Mouse (Mus musculus): ENCODE results near the gene Nabp1. TPM values are rescaled to one million over a fixed set of nuclear protein-coding genes. Genes with fewer than 3 reads are reported as not detected.

The Nabp1 gene
- polyA plus RNA-seq, 1 experiment from 2014 or later = 16.0 TPM

DNA sequence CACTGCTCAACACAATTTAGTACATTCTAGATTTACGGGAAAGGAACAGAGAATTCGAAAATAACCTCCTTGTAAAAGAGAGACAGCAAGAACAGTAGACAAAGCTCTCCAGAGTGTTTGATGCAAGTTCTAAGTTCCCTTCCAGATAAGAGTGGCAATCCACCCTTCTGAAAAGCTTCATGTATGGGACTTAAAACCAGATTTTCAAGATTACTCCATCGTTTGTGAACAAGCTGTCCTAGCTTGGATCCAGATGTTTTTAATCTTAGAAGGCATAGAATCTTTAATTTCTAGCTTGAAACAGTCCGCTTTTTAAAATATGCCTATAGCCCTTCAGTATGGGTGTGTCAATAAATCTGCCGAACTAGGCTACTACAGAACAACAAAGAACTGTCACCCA is 11.0 kb downstream of the Nabp1 start:
- no peak overlapping the region for H3K4me2 ChIP-seq (ENCODE audit: low read depth, low read length)
- no peak overlapping the region for H3K27ac ChIP-seq (ENCODE audit: low read length)
- WGBS = 83% methylated on average over 5 of the region's 5 CpGs
- H3K9ac ChIP-seq (ENCODE audit: low read depth, low read length) = no peak overlapping the region
- ATAC-seq = no peak
- H3K4me1 ChIP-seq (ENCODE audit: control insufficient read depth, insufficient read depth, low read length) = no peaks in the 10 kb centered on the region
- no peaks in the 10 kb centered on the region for H3K36me3 ChIP-seq (ENCODE audit: control insufficient read depth, insufficient read depth, low read length)
- no peaks in the 10 kb centered on the region for H3K27me3 ChIP-seq (replicated peaks; ENCODE audit: control insufficient read depth, insufficient read depth, low read length)
- H3K9me3 ChIP-seq (ENCODE audit: control insufficient read depth, low read length) = no peaks in the 10 kb centered on the region
- no peak overlapping the region for H3K4me3 ChIP-seq (ENCODE audit: low read length)

GRCm38 (mm10) chr1:51466385-51466784 is 11.8 kb downstream of the Nabp1 start:
- no peak for ATAC-seq
- H3K9me3 ChIP-seq (ENCODE audit: control insufficient read depth, low read length) = no peaks in the 10 kb centered on the region
- WGBS = 33% methylated on average over 1 of the region's 1 CpGs
- no peak overlapping the region for H3K9ac ChIP-seq (ENCODE audit: low read depth, low read length)
- H3K4me2 ChIP-seq (ENCODE audit: low read depth, low read length) = no peak overlapping the region
- H3K36me3 ChIP-seq (ENCODE audit: control insufficient read depth, insufficient read depth, low read length) = no peaks in the 10 kb centered on the region
- no peaks in the 10 kb centered on the region for H3K27me3 ChIP-seq (replicated peaks; ENCODE audit: control insufficient read depth, insufficient read depth, low read length)
- no peak overlapping the region for H3K4me3 ChIP-seq (ENCODE audit: low read length)
- no peak overlapping the region for H3K27ac ChIP-seq (ENCODE audit: low read length)
- no peaks in the 10 kb centered on the region for H3K4me1 ChIP-seq (ENCODE audit: control insufficient read depth, insufficient read depth, low read length)

DNA sequence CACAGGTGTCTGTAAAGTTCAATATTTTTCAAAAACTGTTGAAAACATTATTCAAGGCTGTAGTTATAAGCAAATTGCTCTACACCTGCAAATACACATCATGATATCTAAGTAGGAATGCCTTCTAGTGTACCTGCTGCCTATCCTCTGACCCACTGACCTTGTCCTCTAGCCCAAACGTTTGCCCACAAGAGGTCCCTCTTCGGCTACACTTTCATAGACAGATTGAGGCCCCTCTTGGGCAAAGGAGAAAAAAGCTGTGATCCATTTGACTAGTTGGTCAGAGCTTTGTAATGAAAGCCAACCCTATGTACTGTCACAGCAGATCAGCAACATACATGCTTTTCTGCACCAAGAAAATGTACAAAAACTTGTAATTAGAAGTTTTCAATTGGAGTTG is 12.9 kb downstream of the Nabp1 start:
- H3K4me1 ChIP-seq (ENCODE audit: control insufficient read depth, insufficient read depth, low read length) = no peaks in the 10 kb centered on the region
- no peaks in the 10 kb centered on the region for H3K27me3 ChIP-seq (replicated peaks; ENCODE audit: control insufficient read depth, insufficient read depth, low read length)
- H3K36me3 ChIP-seq (ENCODE audit: control insufficient read depth, insufficient read depth, low read length) = no peaks in the 10 kb centered on the region
- no peak for ATAC-seq
- H3K4me3 ChIP-seq (ENCODE audit: low read length) = no peak overlapping the region
- no peak overlapping the region for H3K27ac ChIP-seq (ENCODE audit: low read length)
- WGBS = 40% methylated on average over 2 of the region's 2 CpGs
- H3K9ac ChIP-seq (ENCODE audit: low read depth, low read length) = no peak overlapping the region
- no peaks in the 10 kb centered on the region for H3K9me3 ChIP-seq (ENCODE audit: control insufficient read depth, low read length)
- H3K4me2 ChIP-seq (ENCODE audit: low read depth, low read length) = no peak overlapping the region

DNA sequence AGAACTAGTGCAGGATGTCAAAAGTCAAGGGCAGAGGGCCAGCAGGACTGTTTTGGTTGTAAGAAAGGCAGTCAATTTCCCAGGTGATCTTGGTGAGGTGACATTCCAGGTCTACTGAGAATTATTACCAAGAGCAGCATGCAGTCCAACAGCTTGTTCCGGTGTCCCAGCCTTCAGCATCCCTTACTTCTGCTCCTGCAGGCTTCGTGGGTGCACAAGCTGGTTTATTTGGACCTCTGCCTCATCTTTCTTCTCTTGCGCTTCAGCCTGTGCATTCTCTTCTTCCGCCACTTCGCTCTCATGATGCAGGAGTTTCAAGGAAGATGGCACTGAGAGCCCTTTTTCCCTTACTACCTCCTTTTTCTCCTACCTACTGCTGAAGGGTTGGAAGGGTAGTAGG is 15.2 kb downstream of the Nabp1 start:
- Histone ChIP-seq H3K4me1 (ENCODE audit: control insufficient read depth, insufficient read depth, low read length) (no peaks in the 10 kb centered on the region), H3K27me3 (replicated peaks; ENCODE audit: control insufficient read depth, insufficient read depth, low read length) (no peaks in the 10 kb centered on the region), H3K4me2 (ENCODE audit: low read depth, low read length) (no peak overlapping the region), H3K9me3 (ENCODE audit: control insufficient read depth, low read length) (no peaks in the 10 kb centered on the region), H3K4me3 (ENCODE audit: low read length) (no peak overlapping the region), H3K27ac (ENCODE audit: low read length) (no peak overlapping the region), H3K36me3 (ENCODE audit: control insufficient read depth, insufficient read depth, low read length) (no peaks in the 10 kb centered on the region), H3K9ac (ENCODE audit: low read depth, low read length) (no peak overlapping the region)
- ATAC-seq = no peak
- 71% methylated on average over 5 of the region's 5 CpGs for WGBS

DNA sequence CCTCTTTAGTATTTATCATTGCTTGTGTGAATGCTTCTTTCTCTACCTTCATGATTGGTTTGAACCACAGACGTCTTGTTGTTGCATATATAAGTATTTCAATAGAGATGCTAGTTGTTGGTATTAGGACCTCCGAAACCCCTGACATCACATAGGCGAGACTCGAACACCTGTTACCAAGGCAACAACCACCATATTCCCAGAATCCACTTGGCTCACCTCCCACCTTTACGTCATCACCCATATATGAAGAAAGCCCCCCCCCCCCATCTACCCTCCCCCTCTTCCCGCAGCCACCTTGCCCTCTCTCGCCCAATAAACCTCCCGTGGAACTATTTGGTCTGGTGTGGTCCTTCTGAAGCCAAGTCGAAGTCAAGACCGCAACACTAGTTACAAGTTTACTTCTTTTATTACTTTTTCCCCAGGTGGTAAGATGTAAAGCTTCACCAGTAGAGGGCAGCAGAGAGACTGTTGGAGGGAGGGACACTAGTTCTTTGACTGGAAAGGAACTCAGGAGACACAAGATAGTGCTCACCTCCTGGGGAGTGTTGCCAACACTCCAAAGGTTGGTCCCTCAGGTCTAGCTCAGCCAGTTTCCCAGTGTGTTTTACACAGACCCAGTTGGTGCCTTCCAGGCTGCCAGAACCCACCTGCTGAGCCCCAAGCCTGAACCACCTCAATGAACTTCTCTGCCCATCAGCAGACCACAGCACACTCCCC is 19.3 kb downstream of the Nabp1 start:
- Histone ChIP-seq H3K27ac (ENCODE audit: low read length) (no peak overlapping the region), H3K9me3 (ENCODE audit: control insufficient read depth, low read length) (no peaks in the 10 kb centered on the region), H3K9ac (ENCODE audit: low read depth, low read length) (no peak overlapping the region), H3K4me2 (ENCODE audit: low read depth, low read length) (no peak overlapping the region), H3K4me3 (ENCODE audit: low read length) (no peak overlapping the region), H3K36me3 (ENCODE audit: control insufficient read depth, insufficient read depth, low read length) (no peaks in the 10 kb centered on the region), H3K27me3 (replicated peaks; ENCODE audit: control insufficient read depth, insufficient read depth, low read length) (no peaks in the 10 kb centered on the region), H3K4me1 (ENCODE audit: control insufficient read depth, insufficient read depth, low read length) (no peaks in the 10 kb centered on the region)
- 63% methylated on average over 10 of the region's 10 CpGs for WGBS
- ATAC-seq = peak; percentile 62

GRCm38 (mm10) chr1:51458089-51458488 is 20.1 kb downstream of the Nabp1 start:
- no peak for ATAC-seq
- H3K4me3 ChIP-seq (ENCODE audit: low read length) = no peak overlapping the region
- H3K4me1 ChIP-seq (ENCODE audit: control insufficient read depth, insufficient read depth, low read length) = no peaks in the 10 kb centered on the region
- H3K4me2 ChIP-seq (ENCODE audit: low read depth, low read length) = no peak overlapping the region
- no peaks in the 10 kb centered on the region for H3K27me3 ChIP-seq (replicated peaks; ENCODE audit: control insufficient read depth, insufficient read depth, low read length)
- 62% methylated on average over 6 of the region's 6 CpGs for WGBS
- H3K36me3 ChIP-seq (ENCODE audit: control insufficient read depth, insufficient read depth, low read length) = no peaks in the 10 kb centered on the region
- H3K27ac ChIP-seq (ENCODE audit: low read length) = no peak overlapping the region
- H3K9ac ChIP-seq (ENCODE audit: low read depth, low read length) = no peak overlapping the region
- H3K9me3 ChIP-seq (ENCODE audit: control insufficient read depth, low read length) = no peaks in the 10 kb centered on the region

GRCm38 (mm10) chr1:51457249-51457648 is 21.0 kb downstream of the Nabp1 start:
- no peaks in the 10 kb centered on the region for H3K4me1 ChIP-seq (ENCODE audit: control insufficient read depth, insufficient read depth, low read length)
- peak; percentile 48; the same call in 1 of the 2 replicates for ATAC-seq
- 31% methylated on average over 3 of the region's 3 CpGs for WGBS
- no peaks in the 10 kb centered on the region for H3K27me3 ChIP-seq (replicated peaks; ENCODE audit: control insufficient read depth, insufficient read depth, low read length)
- no peak overlapping the region for H3K4me3 ChIP-seq (ENCODE audit: low read length)
- no peak overlapping the region for H3K9ac ChIP-seq (ENCODE audit: low read depth, low read length)
- H3K36me3 ChIP-seq (ENCODE audit: control insufficient read depth, insufficient read depth, low read length) = no peaks in the 10 kb centered on the region
- no peak overlapping the region for H3K27ac ChIP-seq (ENCODE audit: low read length)
- no peaks in the 10 kb centered on the region for H3K9me3 ChIP-seq (ENCODE audit: control insufficient read depth, low read length)
- no peak overlapping the region for H3K4me2 ChIP-seq (ENCODE audit: low read depth, low read length)

GRCm38 (mm10) chr1:51448789-51449188 is 29.4 kb downstream of the Nabp1 start:
- Histone ChIP-seq H3K27me3 (replicated peaks; ENCODE audit: control insufficient read depth, insufficient read depth, low read length) (no peaks in the 10 kb centered on the region), H3K4me2 (ENCODE audit: low read depth, low read length) (no peak overlapping the region), H3K27ac (ENCODE audit: low read length) (no peak overlapping the region), H3K4me1 (ENCODE audit: control insufficient read depth, insufficient read depth, low read length) (no peaks in the 10 kb centered on the region), H3K9me3 (ENCODE audit: control insufficient read depth, low read length) (no peaks in the 10 kb centered on the region), H3K36me3 (ENCODE audit: control insufficient read depth, insufficient read depth, low read length) (no peaks in the 10 kb centered on the region), H3K4me3 (ENCODE audit: low read length) (no peak overlapping the region), H3K9ac (ENCODE audit: low read depth, low read length) (no peak overlapping the region)
- 45% methylated on average over 2 of the region's 2 CpGs for WGBS
- ATAC-seq = no peak

DNA sequence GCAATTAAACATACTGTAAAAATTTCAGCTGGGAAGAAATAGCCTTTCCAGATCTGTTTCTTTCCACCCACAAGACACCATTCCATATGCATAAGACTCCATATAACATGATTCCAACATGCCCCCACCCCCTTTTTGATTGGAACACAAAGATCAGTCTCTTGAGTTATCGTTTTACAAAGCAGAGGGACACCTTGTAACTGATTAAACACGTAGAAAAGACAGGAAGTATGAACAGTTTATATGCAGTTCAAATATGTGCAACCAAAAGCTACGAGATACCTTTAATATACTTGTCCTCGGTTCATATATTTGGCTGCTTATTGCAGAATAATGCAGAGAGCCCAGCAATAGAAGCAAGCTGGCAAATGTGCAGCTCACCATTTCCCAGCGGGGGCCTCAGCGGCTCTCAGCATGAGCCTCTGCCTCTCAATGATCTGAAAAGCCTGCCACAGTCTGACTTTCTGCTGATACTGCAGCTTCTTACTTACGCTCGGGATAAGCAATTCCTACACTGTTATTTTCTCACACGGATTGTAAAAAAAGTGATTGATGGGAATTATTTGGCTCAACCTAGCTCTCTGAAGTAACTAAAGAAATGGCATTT is 32.3 kb downstream of the Nabp1 start:
- H3K4me3 ChIP-seq (ENCODE audit: low read length) = no peak overlapping the region
- H3K27ac ChIP-seq (ENCODE audit: low read length) = no peak overlapping the region
- no peaks in the 10 kb centered on the region for H3K36me3 ChIP-seq (ENCODE audit: control insufficient read depth, insufficient read depth, low read length)
- H3K27me3 ChIP-seq (replicated peaks; ENCODE audit: control insufficient read depth, insufficient read depth, low read length) = no peaks in the 10 kb centered on the region
- no peak overlapping the region for H3K4me2 ChIP-seq (ENCODE audit: low read depth, low read length)
- 40% methylated on average over 9 of the region's 9 CpGs for WGBS
- H3K9me3 ChIP-seq (ENCODE audit: control insufficient read depth, low read length) = no peaks in the 10 kb centered on the region
- no peak for ATAC-seq
- H3K9ac ChIP-seq (ENCODE audit: low read depth, low read length) = no peak overlapping the region
- no peaks in the 10 kb centered on the region for H3K4me1 ChIP-seq (ENCODE audit: control insufficient read depth, insufficient read depth, low read length)
